Mouse (Mus musculus) cerebellum, adult 11 months (tissue): ENCODE measurements around the gene Tkt.

ENCODE experiments used
- DNase-seq: peaks from one replicate; pipeline ENCODE4 v3.0.0; 2022

Tkt gene

DNA sequence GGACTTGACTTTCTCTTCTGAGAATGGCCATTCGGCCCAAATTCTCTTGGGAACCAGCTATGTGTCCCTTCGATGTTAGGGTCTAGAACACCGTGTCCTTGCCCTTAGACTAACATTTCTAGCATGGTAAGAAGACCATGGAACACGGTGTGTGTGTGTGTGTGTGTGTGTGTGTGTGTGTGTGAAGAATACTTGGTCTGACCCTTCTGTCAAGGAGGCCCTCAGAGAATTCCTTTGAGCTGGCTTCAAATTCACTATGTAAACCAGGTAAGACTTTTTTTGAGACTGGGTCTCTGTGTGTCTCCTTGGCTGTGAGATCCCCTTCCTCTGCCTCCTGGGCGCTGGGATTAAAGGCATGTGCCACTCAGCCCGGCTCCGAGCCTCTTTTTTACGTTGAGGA, 74.4 kb downstream of the Tkt start:
- DNase-seq: no peak
